ENCODE assay signal across 8 mouse cellular contexts in the genomic region with DNA sequence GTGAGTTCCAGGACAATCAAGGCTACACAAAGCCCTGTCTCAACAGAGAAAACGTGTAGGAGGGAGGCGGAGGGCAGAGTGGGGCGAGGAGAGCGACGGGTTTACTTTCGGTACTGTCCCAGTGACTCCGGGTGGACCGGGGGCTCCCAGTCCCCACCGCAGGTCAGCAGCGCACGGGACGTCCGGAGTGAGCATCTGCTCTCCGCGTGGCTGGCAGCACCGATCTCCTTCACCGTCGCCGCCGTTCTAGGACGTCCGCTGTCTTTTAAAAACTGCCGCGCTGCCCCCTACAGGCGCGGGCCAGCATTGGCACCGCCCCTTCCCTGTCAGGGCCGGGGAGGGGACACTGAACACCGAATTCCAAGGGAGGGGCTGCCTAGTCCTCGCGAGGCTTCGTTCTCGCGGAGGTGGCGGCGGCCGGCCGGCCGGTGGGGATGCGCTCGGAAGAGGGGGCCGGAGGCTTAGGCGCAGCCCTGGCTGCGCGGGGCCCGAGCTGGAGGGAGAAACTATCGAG. TPM values are rescaled to one million over a fixed set of nuclear protein-coding genes. Genes with fewer than 3 reads are reported as not detected.
DNase-seq lines count a peak whose midpoint lies in the region; ATAC-seq and TF ChIP-seq lines count a peak whose summit lies in the region.

A gene (plus strand): TSS at position 366 of the 514 bp plus-strand sequence.

- peaks cover 37% of the 10 kb centered on the region for H3K36me3 ChIP-seq in hindbrain, embryonic 14.5 days (replicated peaks; ENCODE audit: control insufficient read depth, insufficient read depth)

- peak within 1 kb of the TSS; percentile 81 for H3K9ac ChIP-seq in hindbrain, embryonic 14.5 days

- H3K4me2 ChIP-seq in hindbrain, embryonic 14.5 days (replicated peaks): peak within 1 kb of the TSS; percentile 90

- POLR2A ChIA-PET in Patski (lab: Charles Lee): interaction anchor here (1.2 kb wide), 1 partner anchor 15 kb away, joined by 3 read pairs; no protein-coding TSS in a partner anchor

- in situ Hi-C loops in Patski (cut with MboI; ENCODE audit: low pct_unique_long_range_greater_than_20kb): loop anchor here (25.0 kb wide), 1 partner anchor 102 kb away; a partner anchor contains a TSS

- H3K4me3 ChIP-seq in hindbrain, embryonic 14.5 days (replicated peaks; ENCODE audit: low read length): peak within 1 kb of the TSS; percentile 48

- peak; percentile 88 for ATAC-seq in Patski
- peak; percentile 97 for ATAC-seq in hindbrain, embryonic 14.5 days (ENCODE audit: low FRiP score)

- H3K27ac ChIP-seq in hindbrain, embryonic 14.5 days: peak within 1 kb of the TSS; percentile 96

- no peaks in the 10 kb centered on the region for H3K9me3 ChIP-seq in hindbrain, embryonic 14.5 days (ENCODE audit: control insufficient read depth, low read length)

- CTCF ChIA-PET in Patski (lab: Charles Lee): interaction anchor here (1.0 to 1.8 kb wide), 11 partner anchors 11 to 372 kb away, joined by 3 to 6 read pairs (median 3); a partner anchor contains a TSS

- H3K27me3 ChIP-seq in Patski: no peaks in the 10 kb centered on the region
- no peaks in the 10 kb centered on the region for H3K27me3 ChIP-seq in hindbrain, embryonic 14.5 days (ENCODE audit: control insufficient read depth, insufficient read depth, low read length)

- peaks cover 17% of the 10 kb centered on the region for H3K4me1 ChIP-seq in hindbrain, embryonic 14.5 days (replicated peaks; ENCODE audit: control insufficient read depth, insufficient read depth, low read length)

- peak; percentile 91 for TF ChIP-seq CTCF in Patski (IDR thresholded peaks at IDR 0.05)

- WGBS in hindbrain, embryonic 14.5 days: under 1% methylated on average over 47 of the region's 47 CpGs

- peak; percentile 50 for DNase-seq in Patski (ENCODE audit: low read depth, low spot score)
- peak; percentile 93 for DNase-seq in cerebellum, postnatal 14 days
- peak; percentile 68 to 73 for DNase-seq in frontal cortex, postnatal 25 days (ENCODE audit: low spot score in 2 of 2)
- DNase-seq in hindbrain, embryonic 14.5 days (ENCODE audit: low spot score): peak; percentile 96
- DNase-seq in layer of hippocampus, postnatal 36 days: peak; percentile 85 to 87
- DNase-seq in lung, postnatal 36 days: peak; percentile 95
- DNase-seq in retina, postnatal 1 day: peak; percentile 98
- DNase-seq in urinary bladder, adult 18-20 months (ENCODE audit: low spot score in 2 of 2): peak; percentile 73 to 83

RNA-seq across cellular contexts. Expression of the gene that starts here (rescaled TPM):
- 36.4 TPM for polyA plus RNA-seq in Patski (2021)
- polyA plus RNA-seq in hindbrain, embryonic 14.5 days (2014; fragmentation: Nextera tagmentation; extraction: Ambion mirVana): 35.4 and 36.3 TPM in 2 replicates
- 10 to 100 TPM; 35.6 to 35.7 TPM for total RNA-seq in layer of hippocampus, postnatal 36 days (2021)

Comparison
In these comparisons a context has a peak if more than half of its experiments do, and no peak if none do; other contexts are left out.
1. Peak in every context shown above with its lines: DNase-seq, ATAC-seq, H3K4me3 ChIP-seq and H3K27ac ChIP-seq.